Mouse (Mus musculus): Measurements from ENCODE around the gene Olfr796. TPM values are rescaled to one million over a fixed set of nuclear protein-coding genes. Genes with fewer than 3 reads are reported as not detected.

Olfr796 gene
- polyA plus RNA-seq, 1 experiment from 2014 or later: not detected

Small RNA genes within 50 kb of the gene (microRNA-seq; reads per million reads assigned to microRNA genes)
- gene Gm23252: not detected

Other genes starting within 250 kb of the Olfr796 start
- 0.11 and 0.20 TPM in 2 replicates for gene Olfr784, start 228.5 kb downstream of the Olfr796 start, polyA plus RNA-seq (2014; fragmentation: Nextera tagmentation; extraction: Ambion mirVana)
- not detected in 2 replicates for gene Olfr785, start 207.1 kb downstream of the Olfr796 start, polyA plus RNA-seq (2014; fragmentation: Nextera tagmentation; extraction: Ambion mirVana)
- gene Olfr786, start 185.3 kb downstream of the Olfr796 start, polyA plus RNA-seq (2014; fragmentation: Nextera tagmentation; extraction: Ambion mirVana): not detected in 2 replicates
- not detected in 2 replicates for gene Olfr787, start 150.7 kb downstream of the Olfr796 start, polyA plus RNA-seq (2014; fragmentation: Nextera tagmentation; extraction: Ambion mirVana)
- gene Olfr788, start 141.6 kb downstream of the Olfr796 start, polyA plus RNA-seq (2014; fragmentation: Nextera tagmentation; extraction: Ambion mirVana): not detected in 2 replicates
- gene Olfr789, start 127.8 kb downstream of the Olfr796 start, polyA plus RNA-seq (2014; fragmentation: Nextera tagmentation; extraction: Ambion mirVana): not detected in 2 replicates
- gene Olfr790, start 114.1 kb downstream of the Olfr796 start, polyA plus RNA-seq (2014; fragmentation: Nextera tagmentation; extraction: Ambion mirVana): not detected in 2 replicates
- gene Olfr791, start 90.8 kb downstream of the Olfr796 start, polyA plus RNA-seq (2014; fragmentation: Nextera tagmentation; extraction: Ambion mirVana): not detected in 2 replicates
- gene Olfr792, start 73.4 kb downstream of the Olfr796 start, polyA plus RNA-seq (2014; fragmentation: Nextera tagmentation; extraction: Ambion mirVana): not detected in 2 replicates
- not detected in 2 replicates for gene Olfr794, start 44.9 kb downstream of the Olfr796 start, polyA plus RNA-seq (2014; fragmentation: Nextera tagmentation; extraction: Ambion mirVana)
- not detected in 2 replicates for gene Olfr798, start 15.4 kb upstream of the Olfr796 start, polyA plus RNA-seq (2014; fragmentation: Nextera tagmentation; extraction: Ambion mirVana)
- gene Olfr799, start 24.9 kb upstream of the Olfr796 start, polyA plus RNA-seq (2014; fragmentation: Nextera tagmentation; extraction: Ambion mirVana): not detected in 2 replicates
- gene Olfr800, start 45.1 kb upstream of the Olfr796 start, polyA plus RNA-seq (2014; fragmentation: Nextera tagmentation; extraction: Ambion mirVana): not detected in 2 replicates
- gene Olfr801, start 61.3 kb upstream of the Olfr796 start, polyA plus RNA-seq (2014; fragmentation: Nextera tagmentation; extraction: Ambion mirVana): not detected in 2 replicates
- gene Olfr802, start 75.6 kb upstream of the Olfr796 start, polyA plus RNA-seq (2014; fragmentation: Nextera tagmentation; extraction: Ambion mirVana): not detected in 2 replicates
- not detected in 2 replicates for gene Olfr803, start 81.7 kb upstream of the Olfr796 start, polyA plus RNA-seq (2014; fragmentation: Nextera tagmentation; extraction: Ambion mirVana)
- not detected in 2 replicates for gene Olfr804, start 90.6 kb upstream of the Olfr796 start, polyA plus RNA-seq (2014; fragmentation: Nextera tagmentation; extraction: Ambion mirVana)
- gene Olfr805, start 116.8 kb upstream of the Olfr796 start, polyA plus RNA-seq (2014; fragmentation: Nextera tagmentation; extraction: Ambion mirVana): not detected in 2 replicates
- not detected in 2 replicates for gene Olfr806, start 129.4 kb upstream of the Olfr796 start, polyA plus RNA-seq (2014; fragmentation: Nextera tagmentation; extraction: Ambion mirVana)
- gene Olfr807, start 145.2 kb upstream of the Olfr796 start, polyA plus RNA-seq (2014; fragmentation: Nextera tagmentation; extraction: Ambion mirVana): not detected in 2 replicates
- gene Olfr808, start 152.9 kb upstream of the Olfr796 start, polyA plus RNA-seq (2014; fragmentation: Nextera tagmentation; extraction: Ambion mirVana): not detected in 2 replicates
- not detected in 2 replicates for gene Olfr809, start 162.1 kb upstream of the Olfr796 start, polyA plus RNA-seq (2014; fragmentation: Nextera tagmentation; extraction: Ambion mirVana)
- gene Olfr810, start 182.3 kb upstream of the Olfr796 start, polyA plus RNA-seq (2014; fragmentation: Nextera tagmentation; extraction: Ambion mirVana): not detected in 2 replicates
- not detected in 2 replicates for gene Olfr811, start 191.8 kb upstream of the Olfr796 start, polyA plus RNA-seq (2014; fragmentation: Nextera tagmentation; extraction: Ambion mirVana)
- not detected in 2 replicates for gene Olfr812, start 233.5 kb upstream of the Olfr796 start, polyA plus RNA-seq (2014; fragmentation: Nextera tagmentation; extraction: Ambion mirVana)
- not detected in 2 replicates for gene Olfr813, start 242.8 kb upstream of the Olfr796 start, polyA plus RNA-seq (2014; fragmentation: Nextera tagmentation; extraction: Ambion mirVana)